Mouse (Mus musculus): ENCODE results near the gene H2-Ob.
"Not testable (repeated sequence)": the region's sequence is repeated elsewhere in the genome, so short reads cannot be mapped to it uniquely, and the experiment has no call there.

Gene H2-Ob

GRCm38 (mm10) chr17:34207866-34208265 is 30.8 kb upstream of the H2-Ob start:
- peak in 1 of 2 experiments; percentile 0 for DNase-seq (ENCODE audit: low spot score in 2 of 2)

GRCm38 (mm10) chr17:34208421-34208820 is 30.3 kb upstream of the H2-Ob start:
- no peak for DNase-seq (ENCODE audit: low spot score in 2 of 2)

- DNase-seq (ENCODE audit: low spot score in 2 of 2), result no peak
Measured at GRCm38 (mm10) chr17:34209680-34210079, 29.0 kb upstream of the H2-Ob start.

GRCm38 (mm10) chr17:34210599-34210998 is 28.1 kb upstream of the H2-Ob start:
- DNase-seq (ENCODE audit: low spot score in 2 of 2), result peak in 1 of 2 experiments; percentile 5

- DNase-seq (ENCODE audit: low spot score in 2 of 2), result no peak
Measured at GRCm38 (mm10) chr17:34211746-34212365, 26.8 kb upstream of the H2-Ob start.

- no peak for DNase-seq (ENCODE audit: low spot score in 2 of 2)
Measured at GRCm38 (mm10) chr17:34213936-34214335, 24.8 kb upstream of the H2-Ob start.

GRCm38 (mm10) chr17:34215176-34215575 is 23.5 kb upstream of the H2-Ob start:
- no peak for DNase-seq (ENCODE audit: low spot score in 2 of 2)

GRCm38 (mm10) chr17:34217216-34217928 is 21.3 kb upstream of the H2-Ob start:
- DNase-seq (ENCODE audit: low spot score in 2 of 2), result no peak

GRCm38 (mm10) chr17:34217986-34218385 is 20.7 kb upstream of the H2-Ob start:
- DNase-seq (ENCODE audit: low spot score in 2 of 2), result no peak

GRCm38 (mm10) chr17:34218675-34219074 is 20.0 kb upstream of the H2-Ob start:
- DNase-seq (ENCODE audit: low spot score in 2 of 2), result no peak

- peak; percentile 47 to 69 for DNase-seq (ENCODE audit: low spot score in 2 of 2)
Measured at GRCm38 (mm10) chr17:34219096-34219495, 19.6 kb upstream of the H2-Ob start.

- not testable (repeated sequence) for DNase-seq (ENCODE audit: low spot score in 2 of 2)
Measured at GRCm38 (mm10) chr17:34219801-34220200, 18.9 kb upstream of the H2-Ob start.

- not testable (repeated sequence) for DNase-seq (ENCODE audit: low spot score in 2 of 2)
Measured at GRCm38 (mm10) chr17:34220401-34220800, 18.3 kb upstream of the H2-Ob start.

GRCm38 (mm10) chr17:34224816-34225215 is 13.9 kb upstream of the H2-Ob start:
- DNase-seq (ENCODE audit: low spot score in 2 of 2), result no peak

- DNase-seq (ENCODE audit: low spot score in 2 of 2), result no peak
Measured at GRCm38 (mm10) chr17:34225426-34225825, 13.3 kb upstream of the H2-Ob start.

GRCm38 (mm10) chr17:34225911-34226310 is 12.8 kb upstream of the H2-Ob start:
- DNase-seq (ENCODE audit: low spot score in 2 of 2), result peak in 1 of 2 experiments; percentile 42

- DNase-seq (ENCODE audit: low spot score in 2 of 2), result not testable (repeated sequence)
Measured at GRCm38 (mm10) chr17:34230971-34231370, 7.7 kb upstream of the H2-Ob start.

GRCm38 (mm10) chr17:34232021-34232420 is 6.7 kb upstream of the H2-Ob start:
- DNase-seq (ENCODE audit: low spot score in 2 of 2), result not testable (repeated sequence)

- DNase-seq (ENCODE audit: low spot score in 2 of 2), result peak; percentile 62 to 78
Measured at GRCm38 (mm10) chr17:34234926-34235325, 3.8 kb upstream of the H2-Ob start.

GRCm38 (mm10) chr17:34236691-34237090 is 2.0 kb upstream of the H2-Ob start:
- no peak for DNase-seq (ENCODE audit: low spot score in 2 of 2)

- DNase-seq (ENCODE audit: low spot score in 2 of 2), result no peak
Measured at GRCm38 (mm10) chr17:34237741-34238140, 962 bp upstream of the H2-Ob start.

- no peak for DNase-seq (ENCODE audit: low spot score in 2 of 2)
Measured at GRCm38 (mm10) chr17:34239601-34240041, 918 bp downstream of the H2-Ob start.

- DNase-seq (ENCODE audit: low spot score in 2 of 2), result no peak
Measured at GRCm38 (mm10) chr17:34240366-34240765, 1.7 kb downstream of the H2-Ob start.

Data from spleen, postnatal 14 days (tissue).